Mouse (Mus musculus): ENCODE results near the gene Taf6l.

Taf6l gene

GRCm38 (mm10) chr19:8786008-8786781 is at the start of gene Taf6l:
Taf6l (minus strand) TSS chr19:8786417.
- DNase-seq (ENCODE audit: low spot score), result peak; percentile 76

- DNase-seq (ENCODE audit: low spot score), result no peak
Observed at GRCm38 (mm10) chr19:8832971-8833370, 46.8 kb upstream of the Taf6l start.

- no peak for DNase-seq (ENCODE audit: low spot score)
Observed at GRCm38 (mm10) chr19:8831262-8831661, 45.0 kb upstream of the Taf6l start.

- DNase-seq (ENCODE audit: low spot score), result no peak
Observed at GRCm38 (mm10) chr19:8830664-8831063, 44.4 kb upstream of the Taf6l start.

- no peak for DNase-seq (ENCODE audit: low spot score)
Observed at GRCm38 (mm10) chr19:8829660-8830059, 43.4 kb upstream of the Taf6l start, which contains the start of gene AC129217.1. AC129217.1 (plus strand) TSS chr19:8829773.

GRCm38 (mm10) chr19:8822696-8823095 is 36.5 kb upstream of the Taf6l start:
- DNase-seq (ENCODE audit: low spot score), result no peak

- no peak for DNase-seq (ENCODE audit: low spot score)
Observed at GRCm38 (mm10) chr19:8821146-8821545, 34.9 kb upstream of the Taf6l start.

- DNase-seq (ENCODE audit: low spot score), result no peak
Observed at GRCm38 (mm10) chr19:8820424-8820956, 34.3 kb upstream of the Taf6l start.

- DNase-seq (ENCODE audit: low spot score), result peak; percentile 94
Observed at GRCm38 (mm10) chr19:8819596-8820423, 33.6 kb upstream of the Taf6l start, which contains the start of gene Hnrnpul2. Hnrnpul2 (plus strand) TSS chr19:8820010.

GRCm38 (mm10) chr19:8818801-8819595 is 32.8 kb upstream of the Taf6l start, which contains the start of gene Ttc9c:
Ttc9c (minus strand) TSS chr19:8819333.
- DNase-seq (ENCODE audit: low spot score), result peak; percentile 80

- no peak for DNase-seq (ENCODE audit: low spot score)
Observed at GRCm38 (mm10) chr19:8818301-8818798, 32.1 kb upstream of the Taf6l start.

GRCm38 (mm10) chr19:8817001-8817400 is 30.8 kb upstream of the Taf6l start:
- no peak for DNase-seq (ENCODE audit: low spot score)

GRCm38 (mm10) chr19:8815812-8816211 is 29.6 kb upstream of the Taf6l start:
- DNase-seq (ENCODE audit: low spot score), result no peak

GRCm38 (mm10) chr19:8806810-8807209 is 20.6 kb upstream of the Taf6l start:
- DNase-seq (ENCODE audit: low spot score), result no peak

- no peak for DNase-seq (ENCODE audit: low spot score)
Observed at GRCm38 (mm10) chr19:8803879-8804660, 17.9 kb upstream of the Taf6l start.

- no peak for DNase-seq (ENCODE audit: low spot score)
Observed at GRCm38 (mm10) chr19:8803204-8803780, 17.1 kb upstream of the Taf6l start.

GRCm38 (mm10) chr19:8802130-8802821 is 16.1 kb upstream of the Taf6l start, which contains the start of gene Zbtb3:
Zbtb3 (plus strand) TSS chr19:8802555.
- DNase-seq (ENCODE audit: low spot score), result peak; percentile 73

GRCm38 (mm10) chr19:8798947-8799315 is 12.7 kb upstream of the Taf6l start:
- no peak for DNase-seq (ENCODE audit: low spot score)

- peak; percentile 85 for DNase-seq (ENCODE audit: low spot score)
Observed at GRCm38 (mm10) chr19:8798264-8798946, 12.2 kb upstream of the Taf6l start, which contains the start of gene Polr2g. Polr2g (minus strand) TSS chr19:8798577.

Data from urinary bladder, postnatal 25 days (tissue).